Mouse (Mus musculus) neural tube, embryonic 14.5 days (tissue): ENCODE results near the gene Strip2. TPM values are rescaled to one million over a fixed set of nuclear protein-coding genes. Genes with fewer than 3 reads are reported as not detected.
A peak's percentile ranks its signal among the peaks of the same experiment; 100 is the strongest.

ENCODE experiments used
- ATAC-seq: fragments of 200-750 bp; cut with Nextera tagmentation; 2 replicates; pipeline ENCODE4 v1.8.0; 2017; ENCODE audit warnings: low read depth, mild to moderate bottlenecking, moderate TSS enrichment, moderate library complexity
- H3K27ac ChIP-seq: fragments of 300-500 bp; sonication (generic); 2 replicates; pipeline ENCODE4 v1.5.1; 2014; ENCODE audit warnings: low read depth, mild to moderate bottlenecking, control low read depth, low read length, moderate library complexity, mixed read lengths
- H3K27me3 ChIP-seq: fragments of 300-500 bp; sonication (generic); 2 replicates; pipeline ENCODE4 v1.6.1; 2014; ENCODE audit warnings: low read length; ENCODE audit not compliant: control insufficient read depth, insufficient read depth
- H3K36me3 ChIP-seq: fragments of 300-500 bp; sonication (generic); 2 replicates; pipeline ENCODE4 v1.6.1; 2014; ENCODE audit warnings: low read length, mixed read lengths; ENCODE audit not compliant: control insufficient read depth, insufficient read depth
- H3K4me1 ChIP-seq: fragments of 300-500 bp; sonication (generic); 2 replicates; pipeline ENCODE4 v1.6.1; 2014; ENCODE audit warnings: low read length; ENCODE audit not compliant: control insufficient read depth, insufficient read depth
- H3K4me2 ChIP-seq: fragments of 300-500 bp; sonication (generic); 2 replicates; pipeline ENCODE4 v1.6.1; 2014; ENCODE audit warnings: mild to moderate bottlenecking, low read depth, low read length, control low read depth
- H3K4me3 ChIP-seq: fragments of 300-500 bp; sonication (generic); 2 replicates; pipeline ENCODE4 v1.5.1; 2014; ENCODE audit warnings: low read depth, low read length, control low read depth, mixed read lengths
- H3K9ac ChIP-seq: fragments of 300-500 bp; sonication (generic); replicated peaks from 2 replicates; pipeline ENCODE4 v1.6.1; 2014; ENCODE audit warnings: low read depth, mild to moderate bottlenecking, control low read depth, low read length, mixed read lengths
- H3K9me3 ChIP-seq: fragments of 300-500 bp; sonication (generic); 2 replicates; pipeline ENCODE4 v1.6.1; 2016; ENCODE audit warnings: low read length; ENCODE audit not compliant: control insufficient read depth
- WGBS: fragments of 180-500 bp; shearing (Covaris S2); extraction: QIAGEN DNeasy Blood & Tissue Kit; methylation state at CpG from one replicate; pipeline ENCODE4 v1.1.7; 2014; 5-methylcytosine and 5-hydroxymethylcytosine counted together
- polyA plus RNA-seq: library from polyadenylated mRNA; unstranded; fragments of >200 nt; fragmentation: Nextera tagmentation; extraction: Ambion mirVana; gene quantifications from 2 replicates; pipeline ENCODE4 v1.2.1, GENCODE M21; 2014

Gene Strip2
- polyA plus RNA-seq, 1 experiment from 2014 or later = 4.3 TPM

DNA sequence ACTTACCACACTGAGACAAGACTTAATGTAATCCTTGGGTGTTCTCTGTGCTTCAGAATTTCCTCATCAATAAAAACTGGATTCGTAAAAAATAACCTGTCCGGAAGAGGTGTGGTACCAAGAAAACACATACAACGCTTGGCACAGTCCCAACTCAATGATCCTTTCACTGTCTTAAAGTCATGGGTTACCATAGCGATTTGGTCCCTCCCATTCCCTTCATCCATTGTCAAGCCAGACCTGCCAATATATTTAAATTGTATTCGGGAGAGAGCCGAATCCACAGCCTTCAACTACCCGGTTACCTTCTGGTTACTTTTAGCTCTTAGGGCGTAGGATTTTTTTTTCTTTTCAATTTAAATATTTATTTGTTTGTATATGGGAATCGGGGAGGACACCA is 976 bp upstream of the Strip2 start:
- no peak overlapping the region for H3K9ac ChIP-seq
- no peaks in the 10 kb centered on the region for H3K4me1 ChIP-seq
- no peak overlapping the region for H3K27ac ChIP-seq
- no peaks in the 10 kb centered on the region for H3K9me3 ChIP-seq
- ATAC-seq = no peak
- H3K36me3 ChIP-seq = no peaks in the 10 kb centered on the region
- H3K4me2 ChIP-seq = peak overlapping the region; percentile 75; the same call in 1 of the 2 replicates
- peaks cover 3% of the 10 kb centered on the region; the same call in 1 of the 2 replicates for H3K27me3 ChIP-seq
- WGBS = 30% methylated on average over 9 of the region's 9 CpGs
- H3K4me3 ChIP-seq = no peak overlapping the region

DNA sequence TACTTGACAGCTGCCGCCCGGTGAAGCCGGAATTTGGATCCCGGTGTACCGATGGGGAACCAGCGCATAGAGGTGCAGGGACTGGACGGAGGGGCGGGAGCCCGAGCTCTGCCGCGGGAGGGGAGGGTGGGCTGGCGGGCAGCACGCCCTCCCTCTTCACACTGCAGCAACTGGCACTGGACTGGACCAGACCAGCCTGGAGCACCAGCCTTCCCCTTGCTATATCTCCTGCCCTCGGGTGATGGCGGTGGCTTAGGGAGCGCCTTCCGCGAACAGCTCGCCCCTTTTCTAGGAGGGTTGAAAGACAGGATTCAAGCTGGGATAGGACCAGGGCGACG is 540 bp downstream of the Strip2 start:
- H3K9me3 ChIP-seq = no peaks in the 10 kb centered on the region
- no peak overlapping the region for H3K27ac ChIP-seq
- H3K4me2 ChIP-seq = peak overlapping the region; percentile 75
- ATAC-seq = peak; percentile 83
- peaks cover 3% of the 10 kb centered on the region; the same call in 1 of the 2 replicates for H3K27me3 ChIP-seq
- H3K4me1 ChIP-seq = no peaks in the 10 kb centered on the region
- peak overlapping the region; percentile 62 for H3K9ac ChIP-seq
- peak overlapping the region; percentile 58 for H3K4me3 ChIP-seq
- 0% methylated on average over 20 of the region's 21 CpGs for WGBS
- H3K36me3 ChIP-seq = no peaks in the 10 kb centered on the region

DNA sequence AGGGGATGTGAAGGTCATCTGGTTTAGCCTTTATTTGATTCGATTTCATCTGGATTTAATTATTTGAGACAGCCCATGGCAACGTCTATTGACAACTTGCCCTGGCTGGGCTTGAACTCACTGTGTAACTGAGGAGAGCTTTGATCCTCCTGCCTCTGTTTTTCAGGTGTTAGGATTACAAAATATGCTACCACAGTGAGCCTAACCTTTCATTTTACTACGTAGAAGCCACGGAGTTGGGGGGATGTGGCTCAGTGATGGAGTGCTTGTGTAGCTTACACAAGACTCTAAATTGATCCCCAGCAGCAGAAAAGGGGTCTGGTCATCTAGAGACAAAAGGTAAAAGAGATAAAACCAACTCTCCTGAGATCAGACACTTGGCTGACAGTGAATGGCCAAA is 1.1 kb downstream of the Strip2 start:
- no peaks in the 10 kb centered on the region for H3K4me1 ChIP-seq
- no peaks in the 10 kb centered on the region for H3K36me3 ChIP-seq
- peaks cover 3% of the 10 kb centered on the region; the same call in 1 of the 2 replicates for H3K27me3 ChIP-seq
- H3K9ac ChIP-seq = no peak overlapping the region
- H3K27ac ChIP-seq = no peak overlapping the region
- 44% methylated on average over 4 of the region's 4 CpGs for WGBS
- no peak overlapping the region; the same call in 1 of the 2 replicates for H3K4me2 ChIP-seq
- no peak for ATAC-seq
- no peaks in the 10 kb centered on the region for H3K9me3 ChIP-seq
- peak overlapping the region; percentile 58; the same call in 1 of the 2 replicates for H3K4me3 ChIP-seq

DNA sequence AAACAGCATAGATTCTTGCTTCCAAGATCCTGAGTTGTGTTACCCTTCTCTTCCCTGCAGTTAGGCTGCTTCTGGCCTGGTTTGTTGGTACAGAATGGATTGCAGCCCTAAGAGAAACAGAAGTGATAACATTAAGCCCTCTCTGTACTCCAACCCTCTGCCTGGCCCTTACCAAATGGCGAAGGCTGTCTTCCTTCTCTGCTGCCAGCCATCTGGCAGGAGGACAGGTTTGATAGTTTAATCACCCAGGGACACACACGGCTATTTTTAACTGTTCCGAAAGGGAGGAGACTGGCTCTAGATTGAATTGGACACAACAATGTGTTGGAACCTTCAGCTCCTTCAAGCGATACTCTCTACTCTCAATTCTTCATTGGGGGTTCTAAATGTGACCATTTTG is 6.7 kb downstream of the Strip2 start:
- Histone ChIP-seq H3K4me1 (no peaks in the 10 kb centered on the region), H3K4me2 (no peak overlapping the region)
- no peak for ATAC-seq

GRCm38 (mm10) chr6:29925594-29926219 is 8.9 kb downstream of the Strip2 start:
- Histone ChIP-seq H3K4me1 (no peaks in the 10 kb centered on the region), H3K4me3 (no peak overlapping the region), H3K36me3 (no peaks in the 10 kb centered on the region), H3K27ac (no peak overlapping the region), H3K4me2 (no peak overlapping the region), H3K27me3 (no peaks in the 10 kb centered on the region), H3K9ac (no peak overlapping the region), H3K9me3 (no peaks in the 10 kb centered on the region)
- WGBS = 53% methylated on average over 6 of the region's 6 CpGs
- no peak for ATAC-seq

More for the DNA sequence above, 6.7 kb downstream of the Strip2 start:
- H3K9ac ChIP-seq = no peak overlapping the region
- H3K9me3 ChIP-seq = no peaks in the 10 kb centered on the region
- H3K36me3 ChIP-seq = no peaks in the 10 kb centered on the region
- no peak overlapping the region for H3K27ac ChIP-seq
- H3K27me3 ChIP-seq = peaks cover 2% of the 10 kb centered on the region; the same call in 1 of the 2 replicates
- H3K4me3 ChIP-seq = no peak overlapping the region
- WGBS = 79% methylated on average over 4 of the region's 4 CpGs

DNA sequence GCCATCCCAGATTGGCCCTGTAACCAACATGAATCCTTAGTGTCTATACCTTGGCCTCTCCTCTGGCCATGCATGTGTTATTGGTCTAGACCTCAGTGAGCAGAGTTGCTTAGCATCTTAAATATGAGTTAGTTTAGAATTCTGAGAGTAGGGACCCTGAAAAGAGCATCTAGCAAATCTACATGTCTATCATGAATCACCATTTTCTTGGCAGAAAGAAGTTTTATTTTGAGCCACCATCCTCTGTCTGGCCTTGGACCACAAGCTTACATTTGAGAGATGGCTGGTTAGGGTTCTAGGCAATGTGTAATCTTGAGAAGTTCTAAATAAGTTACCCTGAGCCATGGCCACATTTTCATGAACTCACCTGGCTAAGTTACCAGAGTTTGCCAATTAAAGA is 13.3 kb downstream of the Strip2 start:
- Histone ChIP-seq H3K27me3 (no peaks in the 10 kb centered on the region), H3K9me3 (no peaks in the 10 kb centered on the region), H3K27ac (no peak overlapping the region), H3K4me1 (no peaks in the 10 kb centered on the region), H3K4me3 (no peak overlapping the region), H3K9ac (no peak overlapping the region), H3K4me2 (no peak overlapping the region), H3K36me3 (no peaks in the 10 kb centered on the region)
- ATAC-seq = no peak

- H3K9ac ChIP-seq = no peak overlapping the region
- WGBS = 90% methylated on average over 6 of the region's 6 CpGs
- no peak for ATAC-seq
Measured at GRCm38 (mm10) chr6:29930665-29931064, 13.9 kb downstream of the Strip2 start.

GRCm38 (mm10) chr6:29931181-29931580 is 14.4 kb downstream of the Strip2 start:
- Histone ChIP-seq H3K4me3 (no peak overlapping the region), H3K27me3 (no peaks in the 10 kb centered on the region), H3K4me1 (no peaks in the 10 kb centered on the region), H3K9ac (no peak overlapping the region), H3K9me3 (no peaks in the 10 kb centered on the region), H3K27ac (no peak overlapping the region), H3K36me3 (no peaks in the 10 kb centered on the region), H3K4me2 (no peak overlapping the region)
- no peak for ATAC-seq
- WGBS = 85% methylated on average over 4 of the region's 4 CpGs

More at GRCm38 (mm10) chr6:29930665-29931064, 13.9 kb downstream of the Strip2 start:
- H3K27ac ChIP-seq = no peak overlapping the region
- H3K9me3 ChIP-seq = no peaks in the 10 kb centered on the region
- no peaks in the 10 kb centered on the region for H3K4me1 ChIP-seq
- H3K4me2 ChIP-seq = no peak overlapping the region
- H3K36me3 ChIP-seq = no peaks in the 10 kb centered on the region
- no peak overlapping the region for H3K4me3 ChIP-seq
- no peaks in the 10 kb centered on the region for H3K27me3 ChIP-seq

DNA sequence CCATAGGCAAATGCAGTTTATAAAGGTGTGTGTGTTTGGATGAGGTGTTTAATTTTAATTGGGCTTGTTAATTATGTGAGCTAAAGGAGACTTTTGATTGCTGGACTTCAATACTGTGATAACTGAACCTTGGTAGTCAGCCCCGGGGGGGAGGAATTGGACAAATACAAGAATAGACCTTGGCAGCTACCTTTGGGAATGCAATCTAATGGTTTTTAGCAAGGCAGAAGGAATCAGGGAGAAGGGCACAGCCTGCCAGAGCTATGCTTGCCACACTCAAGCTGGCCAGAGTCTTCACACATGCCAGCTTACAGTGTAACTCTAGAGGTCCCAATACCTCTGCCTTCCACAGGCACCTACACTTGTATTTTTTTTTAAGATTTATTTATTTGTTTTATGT is 18.9 kb downstream of the Strip2 start:
- no peak for ATAC-seq
- H3K27ac ChIP-seq = no peak overlapping the region
- 90% methylated on average over 1 of the region's 1 CpGs for WGBS

More for the DNA sequence above, 18.9 kb downstream of the Strip2 start:
- Histone ChIP-seq H3K4me3 (no peak overlapping the region), H3K9me3 (no peaks in the 10 kb centered on the region), H3K4me2 (no peak overlapping the region), H3K27me3 (no peaks in the 10 kb centered on the region), H3K9ac (no peak overlapping the region), H3K36me3 (no peaks in the 10 kb centered on the region), H3K4me1 (no peaks in the 10 kb centered on the region)
